Mouse (Mus musculus) urinary bladder, adult 18-20 months (tissue): ENCODE measurements around the gene Stfa2.
"Not testable (repeated sequence)": the region's sequence is repeated elsewhere in the genome, so short reads cannot be mapped to it uniquely, and the experiment has no call there.

Source experiments
- DNase-seq, 2 experiments: peaks; one replicate each; pipeline ENCODE4 v3.0.0; 2022; ENCODE audit warnings: low spot score in 2 of 2, mixed read lengths in 2 of 2

The Stfa2 gene

DNA sequence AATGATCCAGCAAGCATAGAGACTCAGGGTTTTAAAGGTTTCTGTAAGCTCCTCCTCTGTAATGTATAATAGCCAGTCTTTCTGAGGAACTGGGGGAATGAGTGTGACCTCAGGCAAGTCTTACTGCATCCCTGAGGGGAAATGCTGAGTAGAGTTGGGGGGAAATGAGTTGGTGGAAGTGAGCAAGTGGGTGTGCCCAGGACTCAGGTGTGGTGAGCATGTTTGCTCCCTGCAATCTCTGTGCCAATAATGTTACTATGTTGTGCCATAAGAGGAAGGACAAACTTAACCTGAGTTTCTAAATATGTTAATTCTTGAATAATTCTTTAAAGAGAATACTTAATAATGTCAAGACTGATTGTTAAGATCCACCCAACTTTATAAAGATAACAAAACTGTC is at the start of gene Stfa2:
Stfa2 (minus strand) TSS at position 101 of the 400 bp plus-strand sequence.
- DNase-seq = no peak

DNA sequence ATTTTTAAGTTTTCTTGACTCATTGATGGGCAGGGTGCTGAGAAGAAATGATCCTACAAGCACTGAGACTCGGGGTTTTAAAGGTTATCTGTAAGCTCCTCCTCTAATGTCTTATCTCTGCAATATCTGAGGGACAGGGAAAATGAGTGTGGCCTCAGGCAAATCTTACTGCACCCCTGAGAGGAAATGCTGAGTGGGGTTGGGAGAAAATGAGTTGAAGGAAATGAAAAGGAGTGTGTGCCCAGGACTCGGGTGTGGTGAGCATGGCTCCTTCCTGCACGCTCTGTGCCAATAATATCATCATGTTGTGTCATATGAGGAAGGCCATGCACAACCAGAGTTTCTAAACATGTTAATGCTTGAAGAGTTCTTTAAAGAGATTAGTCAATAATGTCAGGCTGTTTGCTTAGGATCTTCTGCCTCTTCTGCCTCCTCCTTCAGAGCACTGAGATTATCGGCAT is 47.1 kb upstream of the Stfa2 start, which contains the start of gene Stfa3:
Stfa3 (minus strand) TSS at position 51 of the 461 bp plus-strand sequence.
- DNase-seq = no peak

DNA sequence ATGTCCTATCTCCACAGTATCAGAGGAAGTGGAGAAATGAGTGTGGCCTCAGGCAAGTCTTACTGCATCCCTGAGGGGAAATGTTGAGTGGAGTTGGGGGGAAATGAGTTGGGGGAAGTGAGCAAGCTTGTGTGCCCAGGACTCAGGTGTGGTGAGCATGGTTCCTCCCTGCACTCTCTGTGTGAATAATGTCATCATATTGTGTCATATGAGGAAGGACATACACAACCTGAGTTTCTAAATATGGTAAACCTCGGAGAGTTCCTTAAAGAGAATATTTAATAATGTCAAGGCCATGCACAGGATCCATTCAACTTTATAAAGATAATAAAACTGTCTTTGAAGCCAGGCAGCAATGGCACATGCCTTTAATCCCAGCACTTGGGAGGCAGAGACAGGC is 12.7 kb upstream of the Stfa2 start:
- DNase-seq = not testable (repeated sequence)

DNA sequence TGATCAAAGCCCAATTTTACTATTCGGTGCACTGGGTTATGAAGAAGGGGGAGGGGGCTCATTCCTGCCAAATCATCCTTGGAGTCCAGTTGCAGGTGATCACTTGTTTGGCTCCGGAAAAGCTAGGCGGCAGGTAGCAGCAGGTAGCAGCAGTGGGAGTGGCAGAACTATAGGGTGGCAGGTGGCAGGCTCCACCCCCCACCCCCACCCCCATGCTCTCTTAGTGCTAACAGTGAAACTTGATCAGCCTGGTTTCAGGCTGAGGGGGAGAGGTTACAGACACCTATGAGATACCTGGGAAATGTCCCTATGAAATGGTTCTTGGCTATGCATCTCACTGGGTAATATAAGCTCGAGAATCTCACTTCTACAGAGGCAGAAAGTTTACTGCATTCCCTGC is 19.2 kb downstream of the Stfa2 start:
- DNase-seq = peak; percentile 6 to 8

DNA sequence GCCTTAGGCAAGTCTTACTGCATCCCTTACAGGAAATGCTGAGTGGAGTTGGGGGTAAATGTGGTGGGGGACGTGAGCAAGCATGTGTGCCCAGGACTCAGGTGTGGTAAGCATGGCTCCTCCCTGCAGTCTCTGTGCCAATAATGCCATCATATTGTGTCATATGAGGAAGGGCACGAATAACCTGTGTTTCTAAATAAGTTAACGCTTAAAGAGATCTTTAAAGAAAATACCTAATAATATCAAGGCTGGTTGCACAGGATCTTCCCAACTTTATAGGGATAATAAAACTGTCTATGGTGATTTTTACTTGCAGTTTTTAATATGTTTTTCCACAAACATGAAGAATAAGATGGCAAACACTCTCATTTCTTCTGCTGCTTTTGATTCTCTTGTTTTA is 40.6 kb downstream of the Stfa2 start, which contains the start of gene BC100530:
BC100530 (minus strand) TSS at position 101 of the 400 bp plus-strand sequence.
- not testable (repeated sequence) for DNase-seq
